Mouse (Mus musculus) forebrain, postnatal 0 days (tissue): ENCODE measurements around the gene Fads6. TPM values are rescaled to one million over a fixed set of nuclear protein-coding genes. Genes with fewer than 3 reads are reported as not detected.

Source experiments
- ATAC-seq: fragments of 200-750 bp; cut with Nextera tagmentation; 2 replicates; pipeline ENCODE4 v1.8.0; 2017; ENCODE audit warnings: mild to moderate bottlenecking, moderate library complexity
- DNase-seq: peaks from one replicate; pipeline ENCODE4 v3.0.0-alpha.2; 2015
- H3K27ac ChIP-seq: fragments of 300-500 bp; sonication (generic); 2 replicates; pipeline ENCODE4 v1.5.1; 2014; ENCODE audit warnings: low read depth, mild to moderate bottlenecking, antibody characterized with exemption, low read length, moderate library complexity, mixed read lengths
- H3K27me3 ChIP-seq: fragments of 300-500 bp; sonication (generic); 2 replicates; pipeline ENCODE4 v1.6.1; 2014; ENCODE audit warnings: mild to moderate bottlenecking, low read length, mixed read lengths; ENCODE audit not compliant: insufficient read depth
- H3K36me3 ChIP-seq: fragments of 300-500 bp; sonication (generic); 2 replicates; pipeline ENCODE4 v1.6.1; 2014; ENCODE audit warnings: mild to moderate bottlenecking, moderate library complexity; ENCODE audit not compliant: insufficient read depth
- H3K4me1 ChIP-seq: fragments of 300-500 bp; sonication (generic); 2 replicates; pipeline ENCODE4 v1.6.1; 2014; ENCODE audit warnings: antibody characterized with exemption; ENCODE audit not compliant: insufficient read depth
- H3K4me2 ChIP-seq: fragments of 300-500 bp; sonication (generic); 2 replicates; pipeline ENCODE4 v1.6.1; 2014; ENCODE audit warnings: low read depth, mild to moderate bottlenecking, moderate library complexity
- H3K4me3 ChIP-seq: fragments of 300-500 bp; sonication (generic); 2 replicates; pipeline ENCODE4 v1.5.1; 2014; ENCODE audit warnings: low read depth, low read length, mixed read lengths
- H3K9ac ChIP-seq: fragments of 300-500 bp; sonication (generic); 2 replicates; pipeline ENCODE4 v1.6.1; 2014; ENCODE audit warnings: mild to moderate bottlenecking
- H3K9me3 ChIP-seq: fragments of 300-500 bp; sonication (generic); 2 replicates; pipeline ENCODE4 v1.6.1; 2016; ENCODE audit warnings: low read length
- CTCF ChIP-seq: sonication (generic); IDR thresholded peaks from 2 replicates; pipeline ENCODE4 v1.5.1; 2016; ENCODE audit warnings: antibody characterized with exemption, control low read depth, low read depth
- WGBS: fragments of 180-500 bp; shearing (Covaris S2); extraction: QIAGEN DNeasy Blood & Tissue Kit; methylation state at CpG from one replicate; pipeline ENCODE4 v1.1.7; 2014; 5-methylcytosine and 5-hydroxymethylcytosine counted together
- polyA plus RNA-seq: library from polyadenylated mRNA; unstranded; fragments of >200 nt; fragmentation: Nextera tagmentation; extraction: Ambion mirVana; gene quantifications from 2 replicates; pipeline ENCODE4 v1.2.1, GENCODE M21; 2015
- total RNA-seq: library from RNA; depleted of rRNA; stranded (reverse); fragments of >200 nt; gene quantifications from 2 replicates; pipeline ENCODE4 v1.2.3, GENCODE M21; 2014

Gene Fads6
- total and polyA plus RNA-seq, 2 experiments from 2014 or later = 0.48 to 6.5 TPM

DNA sequence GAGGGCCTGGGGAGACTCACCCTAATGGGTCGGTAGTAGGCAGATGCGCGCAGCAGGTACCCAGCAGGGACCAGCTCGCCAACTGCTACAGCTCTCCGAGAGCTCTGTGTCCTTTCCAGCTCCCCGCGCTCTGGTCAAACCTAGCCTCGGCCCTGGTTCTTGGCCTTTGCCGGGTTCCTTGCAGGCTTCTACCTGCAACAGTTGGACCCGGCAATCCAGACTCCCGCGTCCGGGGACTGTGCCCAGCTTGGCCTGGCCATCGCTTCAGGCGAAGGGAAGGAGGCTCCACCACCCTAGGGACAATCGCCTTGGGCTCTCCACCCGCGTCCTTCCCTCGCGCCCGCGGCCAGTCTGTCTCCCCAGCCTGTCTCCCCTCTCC, 31.1 kb downstream of the Fads6 start:
- WGBS = 2% methylated on average over 22 of the region's 22 CpGs
- Histone ChIP-seq H3K27me3 (peaks cover 42% of the 10 kb centered on the region), H3K9me3 (no peaks in the 10 kb centered on the region), H3K4me3 (peak overlapping the region; percentile 33), H3K27ac (no peak overlapping the region), H3K4me1 (no peaks in the 10 kb centered on the region), H3K4me2 (peak overlapping the region; percentile 59), H3K36me3 (peaks cover 17% of the 10 kb centered on the region), H3K9ac (no peak overlapping the region)
- DNase-seq (no peak), ATAC-seq (no peak)
- TF ChIP-seq CTCF = no peak

- no peak for TF ChIP-seq CTCF
- DNase-seq (no peak), ATAC-seq (no peak)
- H3K27me3 ChIP-seq = peaks cover 42% of the 10 kb centered on the region
- H3K4me3 ChIP-seq = no peak overlapping the region
- no peak overlapping the region for H3K27ac ChIP-seq
- H3K36me3 ChIP-seq = peaks cover 17% of the 10 kb centered on the region
- 6% methylated on average over 20 of the region's 20 CpGs for whole genome bisulfite sequencing
- no peaks in the 10 kb centered on the region for H3K9me3 ChIP-seq
- H3K4me1 ChIP-seq = no peaks in the 10 kb centered on the region
- H3K4me2 ChIP-seq = no peak overlapping the region
- H3K9ac ChIP-seq = no peak overlapping the region
These were observed 31.6 kb downstream of the Fads6 start for GRCm38 (mm10) chr11:115265771-115266399.

GRCm38 (mm10) chr11:115264862-115265668, 32.4 kb downstream of the Fads6 start:
- peak; percentile 37 for DNase-seq
- ATAC-seq = peak; percentile 43; the same call in 1 of the 2 replicates
- Histone ChIP-seq H3K4me2 (peak overlapping the region; percentile 37), H3K27me3 (peaks cover 42% of the 10 kb centered on the region), H3K4me3 (peak overlapping the region; percentile 9; the same call in 1 of the 2 replicates), H3K9ac (no peak overlapping the region), H3K9me3 (no peaks in the 10 kb centered on the region), H3K27ac (no peak overlapping the region), H3K4me1 (no peaks in the 10 kb centered on the region), H3K36me3 (peaks cover 17% of the 10 kb centered on the region)
- WGBS = 9% methylated on average over 39 of the region's 39 CpGs
- peak; percentile 67 for TF ChIP-seq CTCF

DNA sequence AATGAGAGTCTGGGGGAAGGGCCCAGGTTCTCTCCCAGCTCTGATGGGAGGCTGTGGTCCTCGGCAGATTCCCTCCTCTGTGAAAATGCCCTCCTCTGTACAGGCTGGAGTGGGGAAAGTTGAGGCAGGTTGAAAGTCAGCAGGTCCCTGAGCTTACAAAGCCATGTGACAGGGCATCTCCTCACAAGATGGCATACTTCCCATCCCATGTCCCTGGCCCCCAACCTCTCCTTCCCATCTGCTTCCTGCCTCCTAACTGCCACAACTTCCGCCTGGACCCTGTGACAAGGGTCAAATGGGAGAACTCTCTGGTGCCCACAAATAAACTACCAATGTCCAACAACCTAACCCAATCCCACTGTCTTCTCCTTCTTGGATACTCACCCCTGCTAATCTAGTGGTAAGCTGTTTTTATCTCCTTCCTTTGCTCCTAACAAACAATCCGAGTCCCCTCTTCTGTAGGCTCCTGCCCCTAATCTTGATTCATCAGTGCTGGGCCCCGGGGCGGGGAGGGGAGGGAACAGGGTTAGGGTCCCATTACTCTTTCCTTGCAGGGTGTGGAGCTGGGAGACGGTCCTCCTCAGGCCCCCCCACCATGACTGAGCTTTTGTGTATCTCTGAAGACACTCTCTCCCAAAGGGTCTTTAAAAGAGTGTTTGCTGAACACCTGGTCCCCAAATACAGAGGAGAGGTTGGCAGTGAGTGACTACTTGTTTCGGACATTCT, 33.2 kb downstream of the Fads6 start:
- ATAC-seq = no peak
- Histone ChIP-seq H3K4me2 (no peak overlapping the region), H3K27me3 (peaks cover 42% of the 10 kb centered on the region), H3K36me3 (peaks cover 14% of the 10 kb centered on the region), H3K4me1 (no peaks in the 10 kb centered on the region), H3K27ac (no peak overlapping the region), H3K9ac (no peak overlapping the region), H3K9me3 (no peaks in the 10 kb centered on the region), H3K4me3 (no peak overlapping the region)
- no peak for DNase-seq
- no peak for TF ChIP-seq CTCF
- 75% methylated on average over 7 of the region's 7 CpGs for WGBS

DNA sequence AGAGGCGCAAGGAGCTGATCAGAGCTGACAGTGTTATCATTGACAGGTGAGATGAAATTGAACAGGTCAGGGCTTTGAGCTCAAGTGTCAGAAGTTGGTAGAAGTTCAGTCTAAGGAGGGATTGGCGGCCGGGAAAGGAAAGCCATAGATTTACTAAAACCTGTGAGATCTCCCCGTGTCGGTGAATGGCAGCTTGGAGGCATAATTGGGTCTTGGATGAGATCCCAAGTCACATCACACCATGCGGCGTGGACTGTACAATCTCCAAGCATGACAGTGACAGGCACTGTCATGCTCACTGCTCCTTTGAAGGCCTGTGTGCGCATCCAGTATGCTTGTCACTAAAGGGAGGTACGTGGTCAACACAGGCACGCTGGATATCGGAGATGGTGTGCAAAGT, 34.5 kb downstream of the Fads6 start:
- ATAC-seq (no peak), DNase-seq (no peak)
- Histone ChIP-seq H3K9ac (no peak overlapping the region), H3K9me3 (no peaks in the 10 kb centered on the region), H3K36me3 (peaks cover under 1% of the 10 kb centered on the region; the same call in 1 of the 2 replicates), H3K4me3 (no peak overlapping the region), H3K4me1 (no peaks in the 10 kb centered on the region), H3K27me3 (peaks cover 41% of the 10 kb centered on the region), H3K4me2 (no peak overlapping the region), H3K27ac (no peak overlapping the region)
- WGBS = 52% methylated on average over 11 of the region's 11 CpGs
- no peak for TF ChIP-seq CTCF

GRCm38 (mm10) chr11:115259134-115259533, 38.3 kb downstream of the Fads6 start:
- Histone ChIP-seq H3K36me3 (no peaks in the 10 kb centered on the region), H3K9ac (no peak overlapping the region), H3K4me3 (no peak overlapping the region), H3K27ac (no peak overlapping the region), H3K27me3 (peaks cover 27% of the 10 kb centered on the region), H3K4me1 (no peaks in the 10 kb centered on the region), H3K4me2 (no peak overlapping the region), H3K9me3 (no peaks in the 10 kb centered on the region)
- 78% methylated on average over 4 of the region's 4 CpGs for WGBS
- DNase-seq (no peak), ATAC-seq (no peak)
- no peak for TF ChIP-seq CTCF
